Mouse (Mus musculus): ENCODE data around the gene Clca3b.

DNA sequence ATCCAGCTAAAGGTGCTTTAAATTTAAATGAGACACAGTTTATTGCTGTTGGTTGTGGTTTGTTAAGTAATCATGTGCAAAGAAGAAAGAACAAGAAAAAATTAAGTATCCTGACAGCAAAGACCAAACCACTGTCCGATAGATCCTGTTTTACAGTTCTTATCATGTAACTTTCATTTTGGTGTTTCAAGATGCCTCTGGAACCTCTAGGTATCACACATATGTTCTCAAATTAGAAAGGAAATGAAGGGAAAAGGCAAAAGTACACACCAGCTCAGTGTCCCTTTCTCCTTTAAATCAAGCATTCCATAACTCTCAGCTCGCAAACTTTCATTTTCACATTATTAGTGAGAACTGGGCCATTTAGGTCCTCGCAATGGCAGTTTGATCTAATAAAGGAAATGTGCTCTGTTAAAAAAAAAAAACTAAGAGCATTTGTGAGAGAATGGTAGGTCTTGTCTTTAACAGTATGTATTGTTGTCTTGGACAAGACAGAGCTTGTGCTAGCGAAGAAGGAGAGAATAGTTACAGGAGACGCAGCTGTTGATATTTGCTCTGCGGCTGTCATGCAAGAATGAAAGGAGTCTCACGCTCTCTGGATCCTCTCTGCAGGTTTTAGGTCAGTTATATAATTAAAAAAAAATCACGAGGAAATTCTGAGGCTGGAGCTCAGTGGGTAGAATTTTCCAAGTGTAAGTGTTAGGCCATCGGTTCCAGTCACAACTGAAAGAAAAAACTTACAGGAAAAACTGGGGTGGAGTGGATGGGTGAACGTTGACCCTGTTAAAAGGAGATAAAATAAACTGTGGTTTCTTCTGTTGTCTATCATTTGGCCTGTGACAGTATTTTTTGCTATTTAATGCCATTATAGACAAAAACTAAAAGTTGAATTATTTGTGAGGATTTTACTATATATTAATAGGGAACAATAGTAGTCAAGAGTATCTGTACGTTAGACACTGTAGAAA, 63.7 kb downstream of the Clca3b start:
- TF ChIP-seq CTCF (IDR thresholded peaks at IDR 0.05; ENCODE audit: control insufficient read depth, insufficient read depth, low read length) = no peak
- no peak for TF ChIP-seq POLR2A (IDR thresholded peaks at IDR 0.05; ENCODE audit: borderline replicate concordance, control insufficient read depth, low read depth, low read length)

Data from bone marrow, adult 2 months (tissue).